Mouse (Mus musculus) stomach, postnatal 0 days (tissue): ENCODE results near the gene Khk.

ENCODE experiments used
- CTCF ChIP-seq: IDR thresholded peaks from 2 replicates; pipeline ENCODE4 v1.5.1; 2016; ENCODE audit warnings: antibody characterized with exemption, low read depth, mild to moderate bottlenecking, moderate library complexity
- EP300 ChIP-seq: optimal IDR thresholded peaks from 2 replicates; pipeline ENCODE3; 2016; ENCODE audit warnings: antibody characterized with exemption

DNA sequence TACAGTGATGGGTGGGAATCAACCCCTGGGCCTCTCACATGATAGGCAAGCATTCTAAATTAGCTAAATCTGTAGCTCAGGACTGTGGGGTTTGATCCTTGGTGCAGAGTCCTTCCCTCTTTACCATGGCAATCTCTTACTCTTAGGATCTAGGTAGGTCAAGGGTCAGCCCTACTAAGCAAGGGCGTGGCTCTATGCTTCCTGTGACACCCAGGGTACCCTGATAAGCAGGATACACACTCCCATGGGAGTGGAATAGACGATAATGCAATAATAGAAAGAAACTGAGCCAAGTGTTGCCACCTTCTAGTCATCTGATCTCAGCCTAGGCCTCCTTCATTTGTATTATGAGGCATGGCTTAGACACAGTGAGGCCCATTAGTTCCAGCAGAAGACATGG is 48.2 kb downstream of the Khk start:
- TF ChIP-seq CTCF (no peak), EP300 (no peak)
